Mouse (Mus musculus) kidney, postnatal 10 days (tissue): ENCODE data around the gene Col8a1.

Source experiments
- DNase-seq: peaks from one replicate; pipeline ENCODE4 v3.0.0; 2021; ENCODE audit warnings: mixed read lengths

Col8a1 gene

GRCm38 (mm10) chr16:57754526-57755125, at the start of gene Col8a1:
Gene Col8a1 (minus strand): TSS chr16:57754737.
- peak; percentile 20 for DNase-seq

GRCm38 (mm10) chr16:57801886-57802285, 47.3 kb upstream of the Col8a1 start:
- no peak for DNase-seq

- peak; percentile 26 for DNase-seq
Measured at GRCm38 (mm10) chr16:57796321-57796720, 41.8 kb upstream of the Col8a1 start.

GRCm38 (mm10) chr16:57779011-57779410, 24.5 kb upstream of the Col8a1 start:
- DNase-seq: no peak

- DNase-seq: no peak
Measured at GRCm38 (mm10) chr16:57765615-57766014, 11.1 kb upstream of the Col8a1 start.

- no peak for DNase-seq
Measured at GRCm38 (mm10) chr16:57759862-57760261, 5.3 kb upstream of the Col8a1 start.

GRCm38 (mm10) chr16:57755708-57756107, 1.2 kb upstream of the Col8a1 start:
- DNase-seq: no peak

- DNase-seq: peak; percentile 30
Measured at GRCm38 (mm10) chr16:57755241-57755640, 704 bp upstream of the Col8a1 start.

- DNase-seq: no peak
Measured at GRCm38 (mm10) chr16:57753539-57754280, 827 bp downstream of the Col8a1 start.

GRCm38 (mm10) chr16:57750549-57750948, 4.0 kb downstream of the Col8a1 start:
- peak; percentile 26 for DNase-seq

- DNase-seq: no peak
Measured at GRCm38 (mm10) chr16:57748093-57748492, 6.4 kb downstream of the Col8a1 start.

GRCm38 (mm10) chr16:57747357-57748056, 7.0 kb downstream of the Col8a1 start:
- DNase-seq: no peak

GRCm38 (mm10) chr16:57740169-57740568, 14.4 kb downstream of the Col8a1 start:
- no peak for DNase-seq

GRCm38 (mm10) chr16:57734942-57735341, 19.6 kb downstream of the Col8a1 start:
- DNase-seq: no peak

- no peak for DNase-seq
Measured at GRCm38 (mm10) chr16:57733545-57733944, 21.0 kb downstream of the Col8a1 start.

GRCm38 (mm10) chr16:57733139-57733538, 21.4 kb downstream of the Col8a1 start:
- DNase-seq: no peak

GRCm38 (mm10) chr16:57724978-57725377, 29.6 kb downstream of the Col8a1 start:
- no peak for DNase-seq

- peak; percentile 15 for DNase-seq
Measured at GRCm38 (mm10) chr16:57718982-57719381, 35.6 kb downstream of the Col8a1 start.

GRCm38 (mm10) chr16:57698733-57699132, 55.8 kb downstream of the Col8a1 start:
- no peak for DNase-seq

- no peak for DNase-seq
Measured at GRCm38 (mm10) chr16:57694694-57695093, 59.8 kb downstream of the Col8a1 start.

GRCm38 (mm10) chr16:57693906-57694522, 60.5 kb downstream of the Col8a1 start:
- DNase-seq: no peak

- DNase-seq: no peak
Measured at GRCm38 (mm10) chr16:57685790-57686399, 68.6 kb downstream of the Col8a1 start.

- DNase-seq: no peak
Measured at GRCm38 (mm10) chr16:57672251-57672650, 82.3 kb downstream of the Col8a1 start.
